Mouse (Mus musculus) lung, adult 2 months (tissue): ENCODE measurements around the gene Gpr183. TPM values are rescaled to one million over a fixed set of nuclear protein-coding genes. Genes with fewer than 3 reads are reported as not detected.

ENCODE experiments used
- DNase-seq: peaks from one replicate; pipeline ENCODE4 v3.0.0; 2022
- H3K4me1 ChIP-seq: fragments of 200-500 bp; 2 replicates; pipeline ENCODE4 v1.6.1; 2011; ENCODE audit warnings: low read length; ENCODE audit not compliant: control insufficient read depth, insufficient read depth
- H3K4me3 ChIP-seq: fragments of 200-500 bp; replicated peaks from 2 replicates; pipeline ENCODE3; 2011; ENCODE audit warnings: low read depth, mild to moderate bottlenecking, control low read depth, low read length; ENCODE audit errors: extremely low read depth
- CTCF ChIP-seq: fragments of 200-500 bp; IDR thresholded peaks from 2 replicates; pipeline ENCODE4 v1.5.1; 2011; ENCODE audit warnings: mild to moderate bottlenecking, low read length, control low read depth; ENCODE audit not compliant: insufficient read depth
- POLR2A ChIP-seq: fragments of 200-500 bp; IDR thresholded peaks from 2 replicates; pipeline ENCODE4 v1.6.1; 2011; ENCODE audit warnings: low read depth, mild to moderate bottlenecking, control low read depth, low read length, borderline replicate concordance; ENCODE audit errors: extremely low read depth
- WGBS: fragments of 180-500 bp; shearing (Covaris S2); methylation state at CpG from one replicate; pipeline ENCODE4 v1.1.7; 2018; 5-methylcytosine and 5-hydroxymethylcytosine counted together
- polyA plus RNA-seq: library from polyadenylated mRNA; depleted of rRNA; stranded (reverse); fragments of >200 nt; gene quantifications from 2 replicates; pipeline ENCODE4 v1.2.3, GENCODE M21; 2012

Gene Gpr183
- polyA plus RNA-seq, 1 experiment: 3.1 TPM

DNA sequence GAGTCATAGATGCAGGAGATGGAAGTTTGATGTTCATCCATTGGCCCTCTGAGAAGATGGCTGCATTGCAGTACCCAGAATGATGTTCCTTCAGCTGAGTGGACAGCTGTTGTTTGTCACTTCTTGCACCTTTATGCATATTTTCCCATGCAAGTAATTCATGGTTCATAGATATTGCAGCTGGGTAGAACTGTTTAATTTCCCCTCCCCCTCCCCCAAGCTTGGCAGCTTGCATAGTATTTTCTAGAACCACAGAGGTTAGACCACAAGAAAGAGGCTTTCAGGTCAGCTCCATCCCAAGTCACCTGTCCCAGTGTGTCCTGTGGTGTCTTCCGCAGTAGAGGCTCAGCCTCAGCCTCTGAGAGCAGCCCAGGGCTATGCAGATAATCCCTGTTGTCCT lies 5.4 kb upstream of the Gpr183 start:
- Histone ChIP-seq H3K4me3 (no peak overlapping the region), H3K4me1 (peaks cover 2% of the 10 kb centered on the region; the same call in 1 of the 2 replicates)
- WGBS: 83% methylated on average over 1 of the region's 1 CpGs
- no peak for TF ChIP-seq POLR2A
- no peak for TF ChIP-seq CTCF
- no peak for DNase-seq

- WGBS: 75% methylated on average over 4 of the region's 4 CpGs
- no peak for TF ChIP-seq POLR2A
- DNase-seq: no peak
- Histone ChIP-seq H3K4me3 (no peak overlapping the region), H3K4me1 (peaks cover 10% of the 10 kb centered on the region)
Measured at GRCm38 (mm10) chr14:121967095-121967494, 2.1 kb upstream of the Gpr183 start.

- peaks cover 13% of the 10 kb centered on the region for H3K4me1 ChIP-seq
- H3K4me3 ChIP-seq: no peak overlapping the region
- DNase-seq: no peak
- TF ChIP-seq POLR2A (no peak), CTCF (no peak)
- 84% methylated on average over 4 of the region's 4 CpGs for WGBS
Measured at GRCm38 (mm10) chr14:121965461-121965860, 466 bp upstream of the Gpr183 start.

DNA sequence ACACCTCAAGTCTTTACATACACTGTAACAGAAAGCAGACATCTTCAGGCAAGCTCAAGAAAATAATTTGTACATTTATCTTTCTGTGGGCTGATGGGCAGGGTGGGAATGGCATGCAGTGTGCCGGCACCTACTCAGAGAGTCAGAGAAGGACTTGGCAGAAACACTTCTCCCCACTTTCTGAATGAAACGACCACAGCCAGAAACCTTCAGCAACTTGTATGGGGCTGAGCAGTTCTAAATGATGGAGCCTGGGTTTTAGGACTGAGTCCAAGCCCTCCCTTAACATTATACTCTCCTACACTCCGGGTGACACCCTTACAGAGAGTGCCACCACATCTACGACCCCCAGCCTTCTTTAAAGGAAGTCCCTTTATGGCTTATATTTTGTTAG lies 1.1 kb downstream of the Gpr183 start:
- Histone ChIP-seq H3K4me3 (peak overlapping the region; percentile 49), H3K4me1 (peaks cover 13% of the 10 kb centered on the region)
- TF ChIP-seq POLR2A: no peak
- no peak for TF ChIP-seq CTCF
- 32% methylated on average over 4 of the region's 4 CpGs for WGBS
- DNase-seq: no peak

DNA sequence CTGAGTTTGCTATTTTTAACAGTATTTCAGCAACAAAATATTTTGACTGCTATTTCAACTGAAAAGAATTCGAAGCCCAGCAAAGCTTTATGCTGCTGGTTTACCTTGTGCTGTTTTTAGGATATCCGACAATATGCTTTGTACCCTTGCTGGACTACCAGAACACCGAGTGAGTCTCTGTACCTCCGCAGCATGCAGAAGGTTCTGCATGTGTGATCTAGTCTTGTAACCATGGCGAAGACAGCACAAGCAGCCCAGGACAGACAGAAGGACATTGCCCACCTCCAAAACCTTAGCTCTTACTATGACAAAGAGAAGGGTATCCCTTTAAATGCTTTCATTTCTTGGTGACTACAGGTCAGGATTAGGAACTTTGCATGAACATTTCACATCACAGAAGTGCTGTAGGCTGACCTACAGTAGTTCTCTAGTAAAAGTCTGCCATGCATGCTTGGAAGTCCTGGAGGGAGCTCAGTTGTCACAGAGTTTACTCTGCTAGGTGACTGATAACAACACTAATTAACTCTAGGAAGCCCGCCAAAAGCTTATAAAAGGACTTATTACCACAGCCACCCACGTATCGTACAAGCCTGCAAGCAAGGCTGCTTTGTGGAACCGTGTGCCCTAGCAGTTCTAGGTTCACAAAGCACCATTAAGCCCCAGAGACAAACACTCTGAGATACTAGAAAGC lies 1.6 kb downstream of the Gpr183 start:
- peaks cover 13% of the 10 kb centered on the region for H3K4me1 ChIP-seq
- DNase-seq: no peak
- 49% methylated on average over 9 of the region's 9 CpGs for WGBS
- peak overlapping the region; percentile 49 for H3K4me3 ChIP-seq
- TF ChIP-seq POLR2A (no peak), CTCF (no peak)

DNA sequence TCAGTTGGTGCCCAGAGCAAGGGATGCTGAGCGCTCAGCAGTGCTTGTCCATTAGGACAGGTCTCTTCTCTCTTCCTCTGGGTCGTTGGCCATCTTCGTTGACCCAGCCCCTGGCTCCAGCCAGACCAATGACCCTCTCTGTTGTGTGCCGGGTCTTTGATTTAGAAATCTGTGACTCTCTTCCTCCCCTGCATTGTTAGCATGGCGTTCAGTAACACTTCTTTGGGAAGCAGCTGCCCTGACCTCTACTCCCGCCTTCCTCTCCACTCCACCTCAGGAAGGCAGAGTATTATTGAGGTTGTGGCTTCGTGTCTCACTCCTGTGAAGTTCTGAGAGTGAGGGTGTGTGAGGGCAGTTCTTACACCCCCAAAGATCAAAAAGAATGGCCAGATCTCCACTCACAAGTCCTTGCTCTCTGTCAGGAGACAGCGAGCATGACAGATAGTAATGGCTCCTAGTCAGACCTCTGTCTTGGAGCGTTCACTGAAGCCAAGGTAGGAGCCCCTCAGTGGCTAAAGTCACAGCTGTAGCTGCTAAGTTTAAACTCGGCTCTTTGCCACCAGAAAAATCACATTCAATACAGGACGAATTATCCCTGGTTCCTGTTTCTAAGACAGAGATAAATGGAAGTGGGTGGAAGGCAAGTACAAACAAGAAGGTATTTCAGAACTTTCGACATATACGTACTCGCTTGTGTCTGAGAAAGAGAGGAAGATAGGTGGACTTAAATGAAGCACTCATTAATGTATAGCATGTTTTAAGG lies 2.7 kb downstream of the Gpr183 start:
- TF ChIP-seq CTCF (no peak), POLR2A (no peak)
- WGBS: 55% methylated on average over 14 of the region's 14 CpGs
- DNase-seq: no peak
- Histone ChIP-seq H3K4me3 (peak overlapping the region; percentile 5), H3K4me1 (peaks cover 13% of the 10 kb centered on the region)

- Histone ChIP-seq H3K4me1 (peaks cover 13% of the 10 kb centered on the region), H3K4me3 (no peak overlapping the region)
- WGBS: 72% methylated on average over 12 of the region's 12 CpGs
- no peak for TF ChIP-seq CTCF
- no peak for TF ChIP-seq POLR2A
- no peak for DNase-seq
Measured at GRCm38 (mm10) chr14:121961496-121962127, 3.4 kb downstream of the Gpr183 start.

DNA sequence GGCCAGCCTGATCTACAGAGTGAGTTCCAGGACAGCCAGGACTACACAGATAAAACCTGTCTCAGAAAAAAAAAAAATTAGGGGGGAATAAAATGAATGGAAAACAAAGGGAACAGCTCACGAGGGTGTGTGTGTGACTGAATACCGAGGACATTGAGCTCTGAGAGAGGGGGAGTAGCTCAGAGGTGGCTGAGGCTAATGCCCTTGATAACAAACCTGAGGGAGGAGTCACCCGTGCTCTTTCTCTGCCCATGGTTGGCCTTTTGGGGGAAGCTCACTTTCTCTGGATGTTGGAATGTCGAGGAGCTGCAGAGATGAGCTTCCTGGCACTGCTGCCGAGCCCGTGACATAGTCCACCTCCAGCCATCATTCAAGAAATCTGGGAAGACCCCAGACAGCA lies 4.0 kb downstream of the Gpr183 start:
- Histone ChIP-seq H3K4me3 (no peak overlapping the region), H3K4me1 (peaks cover 13% of the 10 kb centered on the region)
- TF ChIP-seq POLR2A (no peak), CTCF (no peak)
- 58% methylated on average over 6 of the region's 6 CpGs for whole genome bisulfite sequencing
- no peak for DNase-seq

- Histone ChIP-seq H3K4me1 (peaks cover 11% of the 10 kb centered on the region), H3K4me3 (no peak overlapping the region)
- WGBS: 67% methylated on average over 2 of the region's 2 CpGs
- no peak for TF ChIP-seq CTCF
- no peak for TF ChIP-seq POLR2A
- DNase-seq: no peak
Measured at GRCm38 (mm10) chr14:121960531-121960930, 4.5 kb downstream of the Gpr183 start.

GRCm38 (mm10) chr14:121960031-121960430 lies 5.0 kb downstream of the Gpr183 start:
- TF ChIP-seq CTCF: no peak
- TF ChIP-seq POLR2A: no peak
- Histone ChIP-seq H3K4me1 (peaks cover 11% of the 10 kb centered on the region), H3K4me3 (no peak overlapping the region)
- WGBS: 83% methylated on average over 4 of the region's 4 CpGs
- DNase-seq: no peak
